Mouse (Mus musculus): Measurements from ENCODE around the gene Ubp1. TPM values are rescaled to one million over a fixed set of nuclear protein-coding genes. Genes with fewer than 3 reads are reported as not detected.
A peak's percentile ranks its signal among the peaks of the same experiment; 100 is the strongest.

Ubp1 gene
- total RNA-seq, 4 experiments from 2014 or later = 63.4 to 69.5 (median 68.1) TPM

DNA sequence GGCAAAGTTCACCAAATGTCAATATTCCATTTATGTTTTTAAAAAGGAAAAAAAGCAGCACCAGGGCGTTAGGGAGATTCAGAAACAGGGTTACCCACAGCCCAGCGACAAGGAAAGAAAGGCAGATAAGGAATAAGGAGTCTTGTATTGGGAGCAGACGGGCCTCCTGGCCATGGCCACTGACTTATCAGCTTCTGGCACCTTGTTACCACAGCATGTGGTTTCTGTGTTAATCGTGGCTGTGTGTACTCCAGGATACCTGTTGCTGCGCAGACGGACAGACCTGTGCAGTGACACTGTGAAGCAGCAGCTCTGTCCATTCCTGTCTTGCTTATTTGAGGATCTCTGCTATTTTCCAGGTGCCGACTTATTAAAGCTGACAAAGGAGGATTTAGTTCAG, 38.2 kb downstream of the Ubp1 start:
- no peak for DNase-seq (ENCODE audit: low spot score in 2 of 2)

DNA sequence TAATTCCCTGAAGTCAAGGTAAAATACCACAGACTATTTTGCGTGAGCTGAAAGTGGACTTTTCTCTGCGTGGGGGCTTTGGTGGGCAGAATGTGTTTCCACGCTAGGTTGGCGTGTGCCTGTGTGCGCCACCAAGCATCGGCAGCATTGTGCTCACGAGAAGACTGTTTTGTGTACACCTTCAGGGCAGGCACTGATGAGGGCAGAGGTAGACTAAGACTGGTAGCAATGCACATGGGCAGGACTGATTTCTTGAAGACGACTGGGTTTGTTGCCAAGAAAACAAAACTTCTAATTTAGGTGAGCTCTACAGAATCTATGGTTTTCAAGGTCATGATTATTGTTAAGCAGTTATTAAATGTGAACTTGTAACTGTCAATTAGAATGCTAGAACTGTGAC, 38.7 kb downstream of the Ubp1 start:
- DNase-seq (ENCODE audit: low spot score in 2 of 2) = no peak

DNA sequence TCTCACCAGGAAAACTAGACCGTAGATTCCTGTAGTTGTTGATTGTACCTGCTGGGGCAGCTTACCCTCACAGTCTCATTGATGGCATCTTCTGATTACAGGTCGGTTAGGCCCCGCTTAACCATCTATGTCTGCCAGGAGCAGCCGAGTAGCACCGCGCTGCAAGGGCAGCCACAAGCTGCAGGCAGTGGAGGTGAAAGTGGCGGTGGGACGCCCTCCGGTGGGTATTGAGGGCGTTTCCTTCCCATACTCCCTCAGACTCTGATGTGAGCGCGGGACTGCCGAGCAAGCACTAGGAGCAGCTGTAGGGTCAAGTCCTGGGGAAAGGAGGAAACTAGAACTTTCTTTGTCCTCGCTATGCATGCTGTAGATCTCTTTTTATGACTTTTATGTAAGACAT, 39.3 kb downstream of the Ubp1 start:
- DNase-seq (ENCODE audit: low spot score in 2 of 2) = no peak

DNA sequence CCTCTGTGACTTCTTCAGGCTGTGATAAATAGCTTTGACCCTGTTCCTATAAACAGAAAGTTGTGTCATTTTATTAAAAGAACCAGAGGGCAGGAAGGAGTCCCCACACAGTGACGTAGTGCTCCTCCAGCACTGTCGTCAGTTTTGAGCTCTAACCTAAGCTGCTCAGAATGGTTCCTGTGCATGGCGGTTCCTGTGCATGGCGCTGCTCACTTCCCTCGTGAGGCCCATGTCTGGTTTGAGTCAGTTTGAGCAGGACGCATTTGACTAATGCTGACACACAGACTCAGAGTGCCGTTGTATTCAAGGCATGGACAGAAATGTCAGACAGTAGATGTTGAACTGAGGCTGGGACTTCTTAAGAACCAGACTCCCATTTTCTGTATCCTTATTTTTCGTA, 40.9 kb downstream of the Ubp1 start:
- no peak for DNase-seq (ENCODE audit: low spot score in 2 of 2)

DNA sequence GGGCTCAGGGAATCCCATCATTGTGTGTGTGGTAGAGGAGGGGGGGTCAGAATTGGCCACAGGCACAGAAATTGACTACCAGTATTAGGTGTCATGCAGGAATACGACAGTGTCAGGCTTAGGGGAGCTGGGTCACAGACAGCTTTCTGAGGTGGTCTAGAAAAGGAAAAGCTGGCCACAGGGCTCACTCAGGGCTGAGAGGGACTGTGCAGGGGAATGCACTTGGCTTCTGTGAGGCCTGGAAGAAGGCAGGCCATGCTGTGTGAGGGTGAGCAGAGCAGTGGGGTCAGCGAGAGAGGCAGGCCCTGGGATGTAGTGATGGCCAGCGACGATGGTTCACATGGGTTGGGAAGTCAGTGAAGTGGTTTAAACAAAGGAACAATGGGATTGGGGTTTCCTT, 43.1 kb downstream of the Ubp1 start:
- no peak for DNase-seq (ENCODE audit: low spot score in 2 of 2)

DNA sequence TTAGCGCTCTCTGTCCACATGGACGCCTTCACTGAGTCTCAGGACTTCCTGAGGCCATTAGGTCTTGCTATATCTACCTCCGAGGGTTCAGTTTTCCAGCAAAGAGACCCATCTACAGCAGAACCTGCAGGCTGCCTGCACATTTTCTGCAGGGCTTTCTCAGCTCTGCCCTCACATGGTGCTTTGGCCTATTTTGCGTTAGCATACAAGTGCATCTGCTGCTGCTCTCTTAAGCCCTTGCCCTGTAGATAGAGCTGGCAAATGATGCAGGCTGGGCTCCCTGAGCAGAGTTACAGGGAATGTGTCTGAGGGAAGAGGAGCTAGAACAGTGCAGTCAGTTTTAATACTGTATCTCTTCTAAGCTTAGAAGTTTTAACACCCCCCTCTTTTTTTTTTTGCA, 44.2 kb downstream of the Ubp1 start:
- no peak for DNase-seq (ENCODE audit: low spot score in 2 of 2)

DNA sequence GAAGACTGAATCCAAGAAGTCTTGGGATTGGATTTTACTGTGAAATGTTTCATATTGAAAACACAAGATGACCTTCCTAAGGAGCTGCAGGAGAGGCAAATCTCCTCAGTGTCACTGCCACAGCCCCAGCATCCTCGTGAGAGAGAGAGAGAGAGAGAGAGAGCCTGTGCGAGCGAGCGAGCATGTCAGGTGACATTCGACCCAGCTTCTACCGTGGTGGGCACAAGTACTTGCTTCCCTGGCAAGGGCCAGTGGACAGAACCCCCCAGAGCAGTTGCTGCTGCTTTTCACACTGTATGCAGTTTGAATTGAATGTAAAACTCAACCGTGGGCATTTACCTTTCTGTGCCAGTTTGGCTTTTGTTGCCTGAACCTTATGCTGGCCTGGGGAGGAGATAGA, 44.7 kb downstream of the Ubp1 start:
- no peak for DNase-seq (ENCODE audit: low spot score in 2 of 2)

DNA sequence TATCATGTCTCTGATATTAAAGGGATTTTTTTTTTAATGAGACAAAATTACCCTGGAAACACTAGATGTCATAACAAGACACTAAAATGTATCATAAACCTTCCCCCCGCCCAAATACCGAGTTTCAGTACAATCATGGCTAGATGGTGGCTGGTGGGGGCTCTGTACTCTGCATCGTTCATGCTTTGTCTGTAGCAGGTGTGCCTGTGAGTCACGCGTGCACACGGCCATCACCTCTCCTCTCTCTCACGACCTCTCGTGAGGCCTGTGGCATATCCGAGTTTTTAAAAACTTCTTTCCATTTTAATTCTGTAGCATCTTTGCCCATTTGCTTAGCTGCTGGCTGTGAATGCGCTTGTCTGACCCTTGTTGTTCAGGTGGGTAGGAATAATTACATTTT, 45.5 kb downstream of the Ubp1 start:
- DNase-seq (ENCODE audit: low spot score in 2 of 2) = no peak

DNA sequence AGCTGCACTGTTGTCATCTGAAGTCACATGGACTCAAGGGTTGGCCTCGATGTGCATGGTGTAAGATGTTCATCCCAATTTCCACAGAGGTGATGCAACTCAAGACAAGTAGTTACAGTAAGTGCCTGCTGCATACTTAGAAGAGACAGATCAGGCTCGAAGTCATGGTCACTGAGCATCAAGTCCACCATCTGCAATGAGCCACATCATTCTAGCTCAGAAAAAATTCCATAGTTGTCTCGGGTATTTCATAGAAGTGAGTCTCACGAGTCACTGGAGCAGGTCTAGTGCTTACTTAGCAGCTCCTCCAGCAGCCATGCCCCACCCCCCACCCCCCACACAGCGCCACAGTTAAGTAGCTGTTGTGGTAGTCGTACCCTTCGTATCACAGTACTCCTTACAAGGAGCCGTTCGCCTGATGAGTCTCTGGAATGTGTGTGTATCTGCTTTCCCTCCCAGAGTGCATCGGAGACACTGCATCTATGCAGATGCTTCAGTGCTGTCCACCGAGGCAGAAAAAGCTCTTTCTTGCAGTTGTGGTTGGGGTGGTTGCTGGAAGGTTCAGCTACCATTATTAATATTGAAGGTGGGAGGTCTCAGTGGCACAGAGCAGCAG, 46.6 kb downstream of the Ubp1 start:
- no peak for DNase-seq (ENCODE audit: low spot score in 2 of 2)

DNA sequence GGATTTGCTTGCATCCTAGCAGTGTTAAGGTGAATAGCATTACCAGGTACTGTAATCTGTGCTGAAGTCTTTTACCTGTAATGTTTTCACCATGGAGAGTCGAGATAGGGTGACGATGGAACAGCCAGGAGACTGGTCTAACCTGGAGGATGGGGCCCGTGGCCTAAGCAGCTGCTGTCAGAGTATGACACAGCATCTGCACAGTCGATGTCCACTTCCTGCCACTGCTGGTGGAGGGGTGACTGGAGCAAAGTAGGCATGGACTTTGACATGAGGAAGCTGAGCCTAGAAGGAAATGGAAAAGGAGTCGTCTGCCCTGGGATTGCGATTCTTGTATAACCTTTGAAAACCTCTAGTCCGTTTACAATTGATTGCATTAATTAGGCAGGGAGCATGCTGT, 47.9 kb downstream of the Ubp1 start:
- no peak for DNase-seq (ENCODE audit: low spot score in 2 of 2)

DNA sequence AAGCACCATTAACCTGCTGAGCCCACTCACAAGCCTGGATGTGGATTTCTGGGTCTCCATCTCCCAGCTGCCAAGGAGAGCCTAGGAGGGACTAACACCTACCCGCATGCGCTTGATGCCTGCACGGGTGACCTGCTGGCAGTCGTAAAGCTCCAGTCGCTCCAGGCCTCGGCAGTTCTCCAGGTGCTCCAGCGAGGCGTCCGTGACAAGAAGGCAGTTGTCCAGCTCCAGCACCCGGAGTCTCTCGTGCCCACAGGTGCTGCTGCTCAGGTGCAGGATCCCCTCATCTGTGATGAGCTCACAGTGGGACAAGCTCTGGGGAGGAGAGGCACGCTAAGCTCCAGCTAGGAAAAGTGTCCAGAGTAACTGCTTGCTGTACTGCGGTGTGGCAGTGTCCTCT, 48.6 kb downstream of the Ubp1 start:
- no peak for DNase-seq (ENCODE audit: low spot score in 2 of 2)

DNA sequence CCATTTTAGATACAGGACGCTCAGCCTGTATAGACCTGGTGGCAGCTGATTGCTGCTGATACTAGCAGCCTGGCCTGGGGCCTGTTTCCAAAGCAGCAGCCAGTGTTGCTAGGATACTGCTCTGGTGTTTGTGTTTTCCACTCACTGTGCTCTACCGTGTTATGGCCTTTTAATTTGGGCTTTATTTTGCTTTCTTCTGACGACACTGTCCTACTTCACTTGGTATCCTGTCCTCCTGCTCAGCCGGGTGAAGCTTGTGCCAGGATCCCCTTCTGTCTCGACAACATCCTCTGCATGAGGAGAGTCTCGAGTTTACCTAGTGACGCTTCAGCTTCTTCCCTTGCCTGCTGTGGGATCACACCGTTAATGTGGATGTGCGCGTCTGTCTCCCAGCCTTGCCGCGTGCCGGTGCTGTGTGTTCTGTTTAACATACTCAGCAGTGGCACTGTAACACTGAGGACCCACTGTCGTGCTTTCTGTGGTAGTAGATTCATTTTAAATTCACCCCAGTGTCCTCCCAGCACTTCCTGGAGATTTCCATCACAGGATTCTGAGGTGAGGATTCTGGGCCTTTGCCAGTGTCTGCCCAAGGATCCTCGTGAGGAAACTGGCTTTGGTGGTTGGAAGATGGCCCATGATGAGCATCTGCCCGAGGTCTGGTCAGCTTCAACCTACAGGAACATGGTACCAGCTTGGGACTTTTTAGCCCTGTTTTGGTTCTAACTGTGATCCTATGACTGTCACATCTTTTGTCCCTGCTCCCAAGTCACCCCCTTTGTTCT, 50.6 kb downstream of the Ubp1 start:
- no peak for DNase-seq (ENCODE audit: low spot score in 2 of 2)

DNA sequence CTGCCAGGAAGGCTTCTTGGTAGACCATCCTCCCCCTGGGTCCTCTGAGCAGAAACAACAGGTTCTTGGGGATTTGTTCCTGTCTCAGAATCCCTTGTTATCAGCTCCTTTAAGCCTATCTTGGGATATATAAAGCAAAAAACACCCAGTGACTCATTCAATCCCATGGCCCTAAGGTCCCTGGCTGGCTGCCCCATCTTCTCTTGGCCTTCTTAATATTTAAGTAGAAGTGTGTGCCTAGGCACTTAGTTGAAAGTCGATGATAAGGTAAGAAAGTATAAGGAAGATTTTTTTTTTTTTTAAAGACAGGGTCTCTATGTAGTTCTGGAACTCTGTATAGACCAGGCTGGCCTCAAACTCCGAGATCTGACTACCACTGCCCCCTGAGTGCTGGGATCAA, 51.7 kb downstream of the Ubp1 start:
- DNase-seq (ENCODE audit: low spot score in 2 of 2) = no peak

DNA sequence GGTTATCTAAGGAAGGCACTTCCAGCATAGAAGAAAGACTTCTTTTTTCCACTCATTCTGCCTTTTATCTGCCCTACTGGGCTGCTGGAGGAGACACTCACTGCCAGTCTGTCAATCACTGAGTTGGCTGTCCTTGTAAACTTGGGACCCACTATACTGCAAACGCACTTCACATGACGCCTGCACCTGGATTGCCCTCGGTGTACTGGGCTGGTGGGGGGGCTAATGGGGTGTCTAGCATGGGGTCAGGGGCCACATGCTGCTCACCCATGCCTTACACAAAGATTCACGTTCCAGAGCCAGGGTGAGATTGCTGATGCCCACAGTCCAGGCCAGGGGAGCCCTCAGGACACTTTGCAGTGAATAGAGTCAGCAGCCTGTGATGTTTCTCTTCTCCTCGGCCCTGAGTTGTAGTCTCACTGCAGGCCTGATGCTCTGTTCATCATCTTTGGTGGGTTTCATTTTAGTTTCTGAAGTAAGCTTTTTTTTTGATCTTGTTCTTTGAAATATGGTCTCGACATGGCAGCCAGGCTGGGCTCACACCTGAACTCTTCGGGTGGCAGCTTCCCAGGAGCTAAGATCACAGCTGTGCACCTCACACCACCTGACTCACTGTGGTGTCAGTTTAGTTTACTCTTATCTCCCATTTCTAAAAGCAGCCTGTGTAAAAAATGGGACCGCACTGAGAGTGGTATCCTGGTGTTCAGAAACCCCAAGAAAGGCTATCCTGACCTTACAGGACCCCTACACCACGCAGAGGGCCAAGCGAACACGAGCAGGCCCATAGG, 52.3 kb downstream of the Ubp1 start:
- no peak for DNase-seq (ENCODE audit: low spot score in 2 of 2)

DNA sequence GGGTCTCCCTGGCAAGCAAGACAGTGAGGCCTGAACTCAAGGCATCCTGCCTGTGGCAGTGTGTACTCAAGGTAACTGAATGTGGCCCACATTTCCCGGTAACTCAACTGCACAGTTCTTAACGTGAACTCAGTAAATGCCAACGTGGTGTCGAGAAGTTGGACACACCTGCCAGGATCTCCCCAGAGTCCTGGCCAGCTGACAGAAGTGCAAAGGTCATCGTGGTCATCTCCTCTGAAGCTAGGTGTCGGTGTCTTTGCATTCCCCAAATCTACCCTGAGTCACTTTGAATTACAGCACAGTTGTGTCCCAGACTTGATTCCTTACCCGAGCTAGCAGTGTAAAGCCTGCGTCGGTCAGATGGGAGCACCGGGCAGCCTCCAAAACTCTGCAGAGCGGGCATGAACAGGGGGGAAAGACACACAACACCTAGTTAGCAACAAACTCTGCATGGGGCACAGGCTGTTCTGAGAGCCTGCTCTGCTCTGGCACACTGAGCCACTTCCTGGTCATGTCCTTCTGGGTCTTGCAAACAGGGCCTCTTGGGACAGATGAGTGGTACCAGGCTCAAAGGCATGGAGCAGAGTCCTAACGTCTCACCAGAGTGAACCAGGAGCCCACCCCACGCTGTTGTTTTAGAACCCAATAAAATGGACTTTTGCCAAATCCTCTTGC, 54.3 kb downstream of the Ubp1 start:
- DNase-seq (ENCODE audit: low spot score in 2 of 2) = no peak

DNA sequence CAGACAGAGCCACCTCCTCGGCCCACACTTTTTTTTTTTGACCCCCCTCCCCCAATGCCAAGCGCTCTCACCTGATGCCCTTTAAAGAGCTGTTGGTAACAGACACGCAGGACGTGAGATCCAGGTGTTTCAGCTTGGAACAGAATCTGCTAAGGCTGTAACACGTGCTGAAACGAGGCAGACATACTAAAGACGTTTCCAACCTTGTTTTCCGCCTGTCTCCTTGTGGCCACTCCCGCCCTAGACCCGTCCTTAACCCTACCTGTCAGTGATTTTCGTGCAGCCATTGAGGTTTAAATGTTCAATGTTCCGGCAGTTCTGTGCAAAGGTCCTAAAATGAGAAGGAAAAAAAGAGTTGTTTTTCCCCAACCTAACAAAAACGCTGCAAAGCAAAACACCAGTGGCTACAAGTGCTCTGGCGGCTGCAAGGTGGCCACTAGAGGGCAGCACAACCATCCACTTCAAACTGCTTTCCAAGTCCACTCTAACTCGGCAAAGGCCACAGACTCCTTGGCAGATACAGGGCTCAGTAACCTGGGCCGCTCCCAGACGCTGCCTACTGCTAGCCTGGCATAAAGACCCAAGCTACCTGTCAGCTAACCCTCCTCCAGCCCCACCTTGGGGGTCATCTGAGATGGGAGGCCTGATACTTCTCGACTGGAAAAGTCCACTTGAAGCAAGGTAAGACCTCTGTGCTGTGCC, 60.0 kb downstream of the Ubp1 start:
- peak in 1 of 2 experiments; percentile 73 for DNase-seq (ENCODE audit: low spot score in 2 of 2)

DNA sequence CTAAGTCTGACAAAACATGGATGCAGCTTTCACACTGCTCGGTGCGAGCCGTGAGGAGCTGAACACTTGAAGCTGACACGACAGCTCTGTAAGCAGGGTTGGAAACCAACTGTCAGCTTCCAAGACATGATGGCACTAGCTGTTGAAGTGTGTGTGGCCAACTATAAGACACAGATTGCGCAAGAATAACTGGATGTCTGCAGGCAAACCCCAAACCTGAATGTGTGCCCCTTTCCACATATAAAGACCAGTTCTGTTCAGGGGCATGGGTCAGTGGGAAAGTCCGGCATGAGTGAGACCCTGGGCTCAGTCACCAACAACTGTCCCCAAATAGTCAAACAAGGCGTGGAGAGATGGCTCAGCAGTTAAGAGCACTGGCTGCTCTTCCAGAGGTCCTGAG, 62.1 kb downstream of the Ubp1 start:
- DNase-seq (ENCODE audit: low spot score in 2 of 2) = no peak

DNA sequence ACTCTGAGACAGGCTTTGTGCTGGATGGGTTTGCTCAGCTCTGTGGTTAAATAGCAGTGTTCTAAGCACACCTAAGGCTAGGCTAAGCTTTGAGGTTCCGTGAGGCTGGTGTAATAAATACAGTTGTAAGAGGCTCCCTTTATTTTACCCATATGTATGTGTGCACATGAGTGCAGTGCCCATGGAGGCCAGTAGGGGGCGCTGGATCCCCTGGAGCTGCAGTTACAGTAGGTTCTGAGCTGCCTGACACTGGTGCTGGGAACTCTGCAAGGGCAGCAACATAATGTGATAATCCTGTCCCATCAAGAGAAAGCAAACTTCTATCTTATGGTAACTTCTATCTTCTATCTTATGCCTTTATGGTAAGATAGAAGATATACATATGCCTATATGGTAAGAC, 67.6 kb downstream of the Ubp1 start:
- no peak for DNase-seq (ENCODE audit: low spot score in 2 of 2)

DNA sequence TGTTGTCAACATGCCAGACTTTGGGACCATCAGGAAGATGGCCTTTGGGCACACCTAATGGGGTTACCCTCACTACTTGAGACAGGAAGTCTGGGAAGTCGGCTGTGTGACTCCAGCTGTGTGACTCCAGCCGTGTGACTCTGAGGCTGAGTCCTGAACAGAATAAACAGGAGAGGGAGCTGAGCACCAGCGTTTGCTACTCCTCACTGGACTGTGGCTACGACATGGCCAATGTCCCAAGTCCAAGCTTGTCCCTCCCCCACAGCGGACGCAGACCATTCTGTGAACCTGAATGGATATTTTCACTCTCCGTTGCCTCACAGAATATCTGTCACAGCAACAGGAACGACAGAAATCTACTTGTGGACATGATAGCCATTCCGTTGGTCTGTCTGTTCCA, 76.1 kb downstream of the Ubp1 start:
- DNase-seq (ENCODE audit: low spot score in 2 of 2) = no peak

DNA sequence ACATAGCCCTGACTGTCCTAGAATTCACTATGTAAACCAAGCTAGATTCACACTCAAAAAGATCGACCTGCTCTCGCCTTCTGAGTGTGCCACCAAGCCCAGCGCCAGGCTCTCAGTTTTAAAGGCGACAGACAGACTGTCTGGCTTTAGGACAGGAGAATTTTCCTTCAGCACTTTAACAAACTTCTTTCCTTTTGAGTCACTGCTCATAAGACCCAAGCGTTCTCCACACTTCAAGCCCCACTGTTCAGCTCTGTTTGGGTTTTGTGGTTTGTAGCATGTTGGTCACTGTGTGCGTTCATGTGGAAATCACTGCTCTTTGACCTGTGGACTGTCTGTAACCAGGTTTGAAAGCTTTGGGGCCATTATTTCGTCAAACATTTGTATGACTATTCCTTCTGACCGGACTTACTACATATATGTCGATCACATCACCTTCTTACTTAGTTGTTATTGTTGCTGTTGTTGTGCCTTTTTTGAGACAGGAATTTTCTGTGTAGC, 77.2 kb downstream of the Ubp1 start:
- DNase-seq (ENCODE audit: low spot score in 2 of 2) = no peak

DNA sequence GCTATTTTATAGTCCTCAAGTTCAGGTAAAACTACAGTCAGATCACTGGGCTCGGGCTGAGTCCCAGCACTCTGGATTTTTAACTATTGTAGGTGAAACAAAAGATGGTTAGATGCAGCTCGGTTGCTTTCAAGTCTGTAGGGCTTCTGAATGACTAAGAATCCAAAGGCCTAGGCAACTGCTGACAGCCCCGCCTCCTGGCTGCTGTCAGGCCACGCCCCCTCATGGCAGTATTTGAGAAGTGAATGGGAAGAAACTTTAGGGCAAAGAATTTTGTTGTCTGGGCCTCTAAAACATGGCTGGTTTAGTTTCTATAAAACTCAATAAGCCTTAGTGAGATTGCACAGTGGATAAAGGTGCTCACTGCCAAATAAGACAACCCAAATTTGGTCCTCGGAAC, 78.8 kb downstream of the Ubp1 start:
- no peak for DNase-seq (ENCODE audit: low spot score in 2 of 2)

Measured in left cerebral cortex, adult 8-10 months (tissue).